Mouse (Mus musculus) ES-E14 (cell line): ENCODE data around the gene Nme9. TPM values are rescaled to one million over a fixed set of nuclear protein-coding genes. Genes with fewer than 3 reads are reported as not detected.

Source experiments
- DNase-seq: peaks from one replicate; pipeline ENCODE4 v3.0.0-alpha.2; 2013; ENCODE audit warnings: low read depth, low spot score
- H3K27ac ChIP-seq: 2 replicates; pipeline ENCODE4 v1.5.1; 2012; ENCODE audit warnings: low read depth, mild to moderate bottlenecking, low read length, moderate library complexity, mixed read lengths; ENCODE audit not compliant: poor library complexity, insufficient read depth, severe bottlenecking
- H3K36me3 ChIP-seq: 2 replicates; pipeline ENCODE4 v1.6.1; 2012; ENCODE audit warnings: mild to moderate bottlenecking, low read length, moderate library complexity, mixed read lengths; ENCODE audit not compliant: control insufficient read depth, poor library complexity, insufficient read depth, severe bottlenecking
- H3K4me1 ChIP-seq, 2 experiments: fragments of 150-350 bp in 1 of 2; sonication (generic) in 1 of 2; 2 replicates each; pipeline ENCODE4 v1.6.1; 2012; ENCODE audit warnings: low read length in 2 of 2, mild to moderate bottlenecking in 1 of 2, mixed read lengths in 1 of 2; ENCODE audit not compliant: control insufficient read depth in 2 of 2, insufficient read depth in 2 of 2, poor library complexity in 1 of 2
- H3K4me3 ChIP-seq, 2 experiments: fragments of 150-350 bp in 1 of 2; sonication (generic) in 1 of 2; 2 replicates each; pipeline ENCODE4 v1.5.1; 2012; ENCODE audit warnings: low read length in 2 of 2, low read depth in 1 of 2, mild to moderate bottlenecking in 1 of 2, mixed read lengths in 1 of 2; ENCODE audit not compliant: insufficient read depth in 1 of 2, poor library complexity in 1 of 2, severe bottlenecking in 1 of 2
- H3K9ac ChIP-seq: 2 replicates; pipeline ENCODE4 v1.6.1; 2012; ENCODE audit warnings: low read depth, mild to moderate bottlenecking, low read length, mixed read lengths; ENCODE audit not compliant: poor library complexity, insufficient read depth, severe bottlenecking
- H3K9me3 ChIP-seq: fragments of 150-350 bp; sonication (generic); 2 replicates; pipeline ENCODE4 v1.6.1; 2012; ENCODE audit warnings: low read depth, mild to moderate bottlenecking, low read length; ENCODE audit not compliant: control insufficient read depth, insufficient read depth
- CHD2 ChIP-seq: IDR thresholded peaks from 2 replicates; pipeline ENCODE4 v1.6.1; 2014; ENCODE audit warnings: mild to moderate bottlenecking, low read depth, low read length, inconsistent platforms
- HCFC1 ChIP-seq: IDR thresholded peaks from 2 replicates; pipeline ENCODE4 v1.6.1; 2012; ENCODE audit warnings: low read length, inconsistent platforms, borderline replicate concordance; ENCODE audit not compliant: insufficient read depth
- MAFK ChIP-seq: IDR thresholded peaks from 2 replicates; pipeline ENCODE4 v1.6.1; 2014; ENCODE audit warnings: mild to moderate bottlenecking, low read depth, low read length, inconsistent platforms; ENCODE audit not compliant: insufficient read depth
- ZC3H11A ChIP-seq: IDR thresholded peaks from 2 replicates; pipeline ENCODE4 v1.6.1; 2012; ENCODE audit warnings: low read depth, mild to moderate bottlenecking, inconsistent platforms, low read length, borderline replicate concordance
- ZNF384 ChIP-seq: IDR thresholded peaks from 2 replicates; pipeline ENCODE4 v1.6.1; 2012; ENCODE audit warnings: low read depth, low read length, inconsistent platforms
- in situ Hi-C, 2 experiments: fragments of 600-800 bp; cut with MboI; formaldehyde crosslinking; loops; one replicate each; pipeline ENCODE4 v1.15.1; 2025; ENCODE audit warnings: low sequenced_read_pairs in 2 of 2, inconsistent platforms in 1 of 2; ENCODE audit not compliant: unreplicated experiment in 2 of 2
- total RNA-seq: library from RNA; depleted of rRNA; stranded (reverse); fragments of 300-350 nt; gene quantifications from 2 replicates; pipeline ENCODE4 v1.2.3, GENCODE M21; 2012

Nme9 gene
- total RNA-seq, 1 experiment = not detected

DNA sequence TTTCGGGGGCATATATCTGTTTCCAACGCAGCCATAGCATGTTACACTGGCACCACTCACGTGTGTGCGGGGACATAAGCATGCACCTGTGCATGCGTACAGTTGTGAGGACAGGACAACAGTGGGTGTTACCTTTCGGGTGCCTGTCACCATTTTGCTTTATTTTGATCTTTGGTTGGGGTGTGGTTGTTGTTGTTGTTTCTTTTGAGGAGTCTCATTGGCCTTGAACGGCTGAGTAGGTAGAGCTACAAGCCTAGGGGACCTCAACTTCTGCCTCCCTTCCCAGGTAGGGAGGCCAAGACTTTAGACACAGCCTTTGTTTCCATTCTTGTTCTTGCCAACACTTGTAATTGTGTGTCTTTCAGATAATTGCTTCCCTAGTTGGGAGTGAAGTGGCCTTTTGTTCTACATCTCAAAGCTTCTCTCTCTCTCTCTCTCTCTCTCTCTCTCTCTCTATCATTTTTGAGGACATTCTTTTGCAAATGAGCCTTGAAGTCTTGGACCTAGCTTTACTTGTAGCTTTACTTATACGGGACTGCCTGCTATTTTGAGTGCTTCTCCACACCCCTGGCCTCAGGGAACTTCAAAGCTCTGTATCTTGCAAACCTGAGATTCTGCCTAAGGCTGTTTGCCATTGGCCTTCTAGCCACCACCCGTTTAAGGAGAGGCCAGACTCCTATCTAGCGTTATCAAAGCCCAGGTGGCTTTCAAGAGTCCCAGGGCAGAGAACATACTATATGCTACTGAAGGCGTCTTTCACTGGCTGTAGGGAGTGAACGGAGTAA is 13.3 kb upstream of the Nme9 start:
- Histone ChIP-seq H3K27ac (no peak overlapping the region), H3K36me3 (no peaks in the 10 kb centered on the region), H3K9ac (no peak overlapping the region), H3K9me3 (no peaks in the 10 kb centered on the region), H3K4me1 (peaks cover 8 to 11% of the 10 kb centered on the region in 2 experiments; a peak in 2 of 4 replicates), H3K4me3 (no peak overlapping the region)
- no peak for DNase-seq
- no peak for TF ChIP-seq ZC3H11A
- TF ChIP-seq MAFK = no peak
- no peak for TF ChIP-seq CHD2
- TF ChIP-seq ZNF384 = no peak
- no peak for TF ChIP-seq HCFC1
- in situ Hi-C loops = no loop called here

- TF ChIP-seq MAFK = no peak
- no peak for TF ChIP-seq HCFC1
- no peak for TF ChIP-seq CHD2
- no peak for TF ChIP-seq ZC3H11A
- TF ChIP-seq ZNF384 = no peak
- Histone ChIP-seq H3K4me3 (no peak overlapping the region), H3K27ac (no peak overlapping the region), H3K36me3 (no peaks in the 10 kb centered on the region), H3K9ac (no peak overlapping the region), H3K4me1 (peaks cover 8 to 11% of the 10 kb centered on the region in 2 experiments; a peak in 3 of 4 replicates), H3K9me3 (no peaks in the 10 kb centered on the region)
- in situ Hi-C loops = no loop called here
- no peak for DNase-seq
Measured at GRCm38 (mm10) chr9:99439064-99439463, 12.2 kb upstream of the Nme9 start.

- no peaks in the 10 kb centered on the region for H3K9me3 ChIP-seq
- no peak overlapping the region for H3K9ac ChIP-seq
- peaks cover 4 to 7% of the 10 kb centered on the region in 2 experiments; a peak in 2 of 4 replicates for H3K4me1 ChIP-seq
- H3K4me3 ChIP-seq = no peak overlapping the region
- no peaks in the 10 kb centered on the region for H3K36me3 ChIP-seq
- in situ Hi-C loops = no loop called here
- DNase-seq = no peak
- no peak overlapping the region for H3K27ac ChIP-seq
- TF ChIP-seq CHD2 = no peak
- no peak for TF ChIP-seq HCFC1
- TF ChIP-seq MAFK = no peak
- TF ChIP-seq ZC3H11A = no peak
- no peak for TF ChIP-seq ZNF384
Measured at GRCm38 (mm10) chr9:99440941-99441340, 10.3 kb upstream of the Nme9 start.

DNA sequence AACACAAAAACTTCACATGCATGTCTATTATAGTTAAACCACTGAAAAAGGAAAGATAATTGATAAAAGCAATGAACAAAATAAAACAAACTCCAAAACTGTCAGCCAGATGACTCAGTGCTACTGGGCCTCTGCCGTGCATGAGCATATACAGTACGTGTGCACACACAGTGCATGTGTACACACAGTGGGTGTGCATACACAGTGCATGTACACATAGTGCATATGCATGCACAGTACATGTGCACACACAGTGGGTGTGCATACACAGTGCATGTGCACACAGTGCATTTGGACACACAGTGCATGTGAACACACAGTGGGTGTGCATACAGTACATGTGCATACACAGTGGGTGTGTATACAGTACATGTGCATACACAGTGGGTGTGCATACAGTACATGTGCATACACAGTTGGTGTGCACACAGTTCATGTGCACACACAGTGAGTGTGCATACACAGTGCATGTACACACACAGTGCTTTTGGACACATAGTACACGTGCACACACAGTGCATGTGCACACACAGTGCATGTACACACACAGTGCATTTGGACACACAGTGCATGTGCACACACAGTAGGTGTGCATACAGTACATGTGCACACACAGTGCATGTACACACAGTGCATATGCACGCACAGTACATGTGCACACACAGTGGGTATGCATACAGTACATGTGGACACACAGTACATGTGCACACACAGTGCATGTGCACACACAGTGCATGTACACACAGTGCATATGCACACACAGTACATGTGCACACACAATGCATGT is 9.4 kb upstream of the Nme9 start:
- H3K9ac ChIP-seq = no peak overlapping the region
- no peaks in the 10 kb centered on the region for H3K9me3 ChIP-seq
- in situ Hi-C loops = no loop called here
- no peak overlapping the region for H3K27ac ChIP-seq
- no peak for DNase-seq
- peaks cover 4 to 7% of the 10 kb centered on the region in 2 experiments; a peak in 2 of 4 replicates for H3K4me1 ChIP-seq
- TF ChIP-seq ZC3H11A = no peak
- TF ChIP-seq MAFK = no peak
- TF ChIP-seq ZNF384 = no peak
- TF ChIP-seq HCFC1 = no peak
- no peak for TF ChIP-seq CHD2
- H3K36me3 ChIP-seq = no peaks in the 10 kb centered on the region
- H3K4me3 ChIP-seq = no peak overlapping the region
